Mouse (Mus musculus) midbrain, embryonic 13.5 days (tissue): ENCODE measurements at regions not wholly inside any gene's neighbourhood (a gene's known extent, or its start where the extent isn't known, plus 50 kb on each side); places are given as distances from the start of the nearest gene placed in this dataset.

Source experiments
- ATAC-seq: fragments of 200-750 bp; cut with Nextera tagmentation; 2 replicates; pipeline ENCODE4 v1.8.0; 2017; ENCODE audit warnings: mild to moderate bottlenecking, moderate TSS enrichment, moderate library complexity
- H3K27ac ChIP-seq: fragments of 300-500 bp; sonication (generic); 2 replicates; pipeline ENCODE4 v1.5.1; 2015; ENCODE audit warnings: inconsistent platforms, mild to moderate bottlenecking, moderate library complexity
- H3K27me3 ChIP-seq: fragments of 300-500 bp; sonication (generic); 2 replicates; pipeline ENCODE4 v1.6.1; 2015; ENCODE audit warnings: mild to moderate bottlenecking, inconsistent platforms
- H3K36me3 ChIP-seq: fragments of 300-500 bp; sonication (generic); 2 replicates; pipeline ENCODE4 v1.6.1; 2015; ENCODE audit warnings: mild to moderate bottlenecking, inconsistent platforms
- H3K4me1 ChIP-seq: fragments of 300-500 bp; sonication (generic); replicated peaks from 2 replicates; pipeline ENCODE4 v1.6.1; 2015; ENCODE audit warnings: inconsistent platforms
- H3K4me2 ChIP-seq: fragments of 300-500 bp; sonication (generic); replicated peaks from 2 replicates; pipeline ENCODE4 v1.6.1; 2015; ENCODE audit warnings: moderate library complexity, mild to moderate bottlenecking, inconsistent platforms
- H3K4me3 ChIP-seq: fragments of 300-500 bp; sonication (generic); replicated peaks from 2 replicates; pipeline ENCODE4 v1.5.1; 2015; ENCODE audit warnings: mild to moderate bottlenecking, inconsistent platforms
- H3K9ac ChIP-seq: fragments of 300-500 bp; sonication (generic); replicated peaks from 2 replicates; pipeline ENCODE4 v1.6.1; 2015; ENCODE audit warnings: mild to moderate bottlenecking, inconsistent platforms
- H3K9me3 ChIP-seq: fragments of 300-500 bp; sonication (generic); 2 replicates; pipeline ENCODE4 v1.6.1; 2016; ENCODE audit warnings: mild to moderate bottlenecking, inconsistent platforms
- WGBS: fragments of 180-500 bp; shearing (Covaris S2); methylation state at CpG from one replicate; pipeline ENCODE4 v1.1.7; 2015; 5-methylcytosine and 5-hydroxymethylcytosine counted together

- no peaks in the 10 kb centered on the region for H3K36me3 ChIP-seq
- no peaks in the 10 kb centered on the region for H3K4me1 ChIP-seq
- no peak overlapping the region for H3K9ac ChIP-seq
- 97% methylated on average over 4 of the region's 4 CpGs for WGBS
- no peak overlapping the region for H3K27ac ChIP-seq
- no peak overlapping the region for H3K4me2 ChIP-seq
- H3K27me3 ChIP-seq: no peaks in the 10 kb centered on the region
- no peak for ATAC-seq
- H3K9me3 ChIP-seq: no peaks in the 10 kb centered on the region
- H3K4me3 ChIP-seq: no peak overlapping the region
These were observed 110.0 kb downstream of the Qrsl1 start for GRCm38 (mm10) chr10:43791525-43792021.

GRCm38 (mm10) chr10:43792618-43793017 lies 108.9 kb downstream of the Qrsl1 start:
- no peak overlapping the region for H3K4me3 ChIP-seq
- 86% methylated on average over 3 of the region's 3 CpGs for WGBS
- H3K36me3 ChIP-seq: no peaks in the 10 kb centered on the region
- H3K9ac ChIP-seq: no peak overlapping the region
- H3K4me1 ChIP-seq: no peaks in the 10 kb centered on the region
- H3K27me3 ChIP-seq: no peaks in the 10 kb centered on the region
- no peak overlapping the region for H3K4me2 ChIP-seq
- ATAC-seq: no peak
- H3K9me3 ChIP-seq: no peaks in the 10 kb centered on the region
- no peak overlapping the region for H3K27ac ChIP-seq

- no peak for ATAC-seq
- Histone ChIP-seq H3K4me3 (no peak overlapping the region), H3K27ac (no peak overlapping the region), H3K27me3 (no peaks in the 10 kb centered on the region), H3K4me2 (no peak overlapping the region), H3K4me1 (no peaks in the 10 kb centered on the region), H3K36me3 (no peaks in the 10 kb centered on the region), H3K9ac (no peak overlapping the region), H3K9me3 (no peaks in the 10 kb centered on the region)
- 89% methylated on average over 9 of the region's 9 CpGs for WGBS
These were observed 107.0 kb downstream of the Qrsl1 start for GRCm38 (mm10) chr10:43794587-43794986.

GRCm38 (mm10) chr10:43800077-43800476 lies 101.5 kb downstream of the Qrsl1 start:
- Histone ChIP-seq H3K4me2 (no peak overlapping the region), H3K9me3 (no peaks in the 10 kb centered on the region), H3K27me3 (no peaks in the 10 kb centered on the region), H3K36me3 (no peaks in the 10 kb centered on the region), H3K4me1 (no peaks in the 10 kb centered on the region), H3K9ac (no peak overlapping the region), H3K4me3 (no peak overlapping the region), H3K27ac (no peak overlapping the region)
- WGBS: 88% methylated on average over 3 of the region's 3 CpGs
- no peak for ATAC-seq

GRCm38 (mm10) chr10:43815291-43815690 lies 86.3 kb downstream of the Qrsl1 start:
- no peak for ATAC-seq
- Histone ChIP-seq H3K27me3 (no peaks in the 10 kb centered on the region), H3K36me3 (no peaks in the 10 kb centered on the region), H3K4me3 (no peak overlapping the region), H3K9me3 (no peaks in the 10 kb centered on the region), H3K9ac (no peak overlapping the region), H3K4me1 (no peaks in the 10 kb centered on the region), H3K27ac (no peak overlapping the region), H3K4me2 (no peak overlapping the region)
- WGBS: 68% methylated on average over 5 of the region's 5 CpGs

- Histone ChIP-seq H3K27me3 (no peaks in the 10 kb centered on the region), H3K27ac (no peak overlapping the region), H3K4me2 (no peak overlapping the region), H3K36me3 (no peaks in the 10 kb centered on the region), H3K9me3 (no peaks in the 10 kb centered on the region), H3K4me1 (no peaks in the 10 kb centered on the region), H3K4me3 (no peak overlapping the region), H3K9ac (no peak overlapping the region)
- no peak for ATAC-seq
- WGBS: 75% methylated on average over 9 of the region's 9 CpGs
These were observed 83.9 kb downstream of the Qrsl1 start for GRCm38 (mm10) chr10:43817522-43818198.

GRCm38 (mm10) chr10:43818623-43819022 lies 82.9 kb downstream of the Qrsl1 start:
- ATAC-seq: no peak

GRCm38 (mm10) chr10:43819434-43819833 lies 82.1 kb downstream of the Qrsl1 start:
- H3K9ac ChIP-seq: no peak overlapping the region
- no peaks in the 10 kb centered on the region for H3K4me1 ChIP-seq
- H3K9me3 ChIP-seq: no peaks in the 10 kb centered on the region
- no peak overlapping the region for H3K27ac ChIP-seq
- ATAC-seq: no peak
- no peak overlapping the region for H3K4me3 ChIP-seq
- 92% methylated on average over 6 of the region's 6 CpGs for WGBS
- no peaks in the 10 kb centered on the region for H3K36me3 ChIP-seq
- H3K27me3 ChIP-seq: no peaks in the 10 kb centered on the region
- no peak overlapping the region for H3K4me2 ChIP-seq

More at GRCm38 (mm10) chr10:43818623-43819022, 82.9 kb downstream of the Qrsl1 start:
- H3K4me1 ChIP-seq: no peaks in the 10 kb centered on the region
- no peak overlapping the region for H3K27ac ChIP-seq
- no peak overlapping the region for H3K4me2 ChIP-seq
- 85% methylated on average over 5 of the region's 5 CpGs for WGBS
- no peak overlapping the region for H3K9ac ChIP-seq
- no peaks in the 10 kb centered on the region for H3K36me3 ChIP-seq
- no peaks in the 10 kb centered on the region for H3K27me3 ChIP-seq
- no peak overlapping the region for H3K4me3 ChIP-seq
- no peaks in the 10 kb centered on the region for H3K9me3 ChIP-seq

GRCm38 (mm10) chr10:43822615-43823014 lies 78.9 kb downstream of the Qrsl1 start:
- no peak overlapping the region for H3K4me2 ChIP-seq
- no peaks in the 10 kb centered on the region for H3K36me3 ChIP-seq
- H3K4me1 ChIP-seq: no peaks in the 10 kb centered on the region
- no peaks in the 10 kb centered on the region for H3K27me3 ChIP-seq
- no peak for ATAC-seq
- H3K27ac ChIP-seq: no peak overlapping the region
- H3K9me3 ChIP-seq: no peaks in the 10 kb centered on the region
- no peak overlapping the region for H3K4me3 ChIP-seq
- no peak overlapping the region for H3K9ac ChIP-seq
- WGBS: 78% methylated on average over 1 of the region's 1 CpGs

GRCm38 (mm10) chr10:43824009-43824408 lies 77.5 kb downstream of the Qrsl1 start:
- no peak overlapping the region for H3K4me2 ChIP-seq
- H3K9me3 ChIP-seq: no peaks in the 10 kb centered on the region
- H3K27ac ChIP-seq: no peak overlapping the region
- H3K4me3 ChIP-seq: no peak overlapping the region
- H3K27me3 ChIP-seq: no peaks in the 10 kb centered on the region
- 85% methylated on average over 5 of the region's 5 CpGs for WGBS
- H3K36me3 ChIP-seq: no peaks in the 10 kb centered on the region
- no peak overlapping the region for H3K9ac ChIP-seq
- H3K4me1 ChIP-seq: no peaks in the 10 kb centered on the region
- no peak for ATAC-seq
